Mouse (Mus musculus) MEL (cell line): ENCODE measurements at regions not wholly inside any gene's neighbourhood (a gene's known extent, or its start where the extent isn't known, plus 50 kb on each side); places are given as distances from the start of the nearest gene placed in this dataset.

Experiments
- DNase-seq: peaks from one replicate; pipeline ENCODE4 v3.0.0; 2011; ENCODE audit warnings: low read depth, low spot score
- H3K27ac ChIP-seq: 2 replicates; pipeline ENCODE4 v1.5.1; 2012; ENCODE audit warnings: low read depth, mild to moderate bottlenecking, control low read depth, low read length, moderate library complexity; ENCODE audit not compliant: control insufficient read depth
- H3K27me3 ChIP-seq, 2 experiments: fragments of 150-350 bp in 1 of 2; sonication (generic) in 1 of 2; 2 replicates each; pipeline ENCODE4 v1.6.1; 2012; ENCODE audit warnings: low read length in 2 of 2, mild to moderate bottlenecking in 2 of 2, improper control_type of control experiment in 1 of 2, moderate library complexity in 1 of 2; ENCODE audit not compliant: insufficient read depth in 2 of 2, control insufficient read depth in 1 of 2
- H3K36me3 ChIP-seq, 2 experiments: 2 replicates each; pipeline ENCODE4 v1.6.1; 2012 to 2014; ENCODE audit warnings: low read length in 2 of 2, improper control_type of control experiment in 1 of 2, inconsistent platforms in 1 of 2, mild to moderate bottlenecking in 1 of 2; ENCODE audit not compliant: insufficient read depth in 2 of 2, control insufficient read depth in 1 of 2
- H3K4me1 ChIP-seq, 2 experiments: fragments of 150-350 bp in 1 of 2; sonication (generic) in 1 of 2; 2 replicates each; pipeline ENCODE4 v1.6.1; 2012; ENCODE audit warnings: low read length in 2 of 2, improper control_type of control experiment in 1 of 2, mild to moderate bottlenecking in 1 of 2; ENCODE audit not compliant: insufficient read depth in 2 of 2, control insufficient read depth in 1 of 2
- H3K4me3 ChIP-seq, 2 experiments: fragments of 150-350 bp in 1 of 2; sonication (generic) in 1 of 2; 2 replicates each; pipeline ENCODE4 v1.5.1; 2012; ENCODE audit warnings: low read depth in 2 of 2, low read length in 2 of 2, mild to moderate bottlenecking in 2 of 2, moderate library complexity in 2 of 2, control low read depth in 1 of 2, improper control_type of control experiment in 1 of 2; ENCODE audit not compliant: control insufficient read depth in 1 of 2, insufficient read depth in 1 of 2
- H3K79me2 ChIP-seq: 2 replicates; pipeline ENCODE4 v1.6.1; 2012; ENCODE audit warnings: mild to moderate bottlenecking, low read length, moderate library complexity; ENCODE audit not compliant: control insufficient read depth, poor library complexity, insufficient read depth
- H3K9ac ChIP-seq: 2 replicates; pipeline ENCODE4 v1.6.1; 2012; ENCODE audit warnings: low read depth, mild to moderate bottlenecking, control low read depth, low read length, moderate library complexity; ENCODE audit not compliant: control insufficient read depth, poor library complexity, severe bottlenecking
- H3K9me3 ChIP-seq: fragments of 150-350 bp; sonication (generic); replicated peaks from 2 replicates; pipeline ENCODE4 v1.6.1; 2012; ENCODE audit warnings: mild to moderate bottlenecking, low read length, improper control_type of control experiment, moderate library complexity; ENCODE audit not compliant: insufficient read depth
- BHLHE40 ChIP-seq: IDR thresholded peaks from 2 replicates; pipeline ENCODE4 v1.6.1; 2012; ENCODE audit warnings: low read depth, mild to moderate bottlenecking, inconsistent platforms, low read length, improper control_type of control experiment, borderline replicate concordance
- CHD1 ChIP-seq: IDR thresholded peaks from 2 replicates; pipeline ENCODE4 v1.6.1; 2012; ENCODE audit warnings: low read depth, mild to moderate bottlenecking, inconsistent platforms, low read length, improper control_type of control experiment
- CTCF ChIP-seq, 3 experiments: IDR thresholded peaks in 2 of 3; conservative IDR thresholded peaks in 1 of 3; 2 replicates each; pipeline ENCODE4 v1.5.1; 2011 to 2012; ENCODE audit warnings: low read length in 3 of 3, low read depth in 2 of 3, mild to moderate bottlenecking in 2 of 3, improper control_type of control experiment in 1 of 3, inconsistent platforms in 1 of 3, mixed read lengths in 1 of 3, moderate library complexity in 1 of 3; ENCODE audit not compliant: control insufficient read depth in 1 of 3, insufficient read depth in 1 of 3, poor library complexity in 1 of 3, severe bottlenecking in 1 of 3
- EP300 ChIP-seq, 2 experiments: IDR thresholded peaks; 2 replicates each; pipeline ENCODE4 v1.6.1; 2011; ENCODE audit warnings: improper control_type of control experiment in 2 of 2, low read length in 2 of 2, low read depth in 1 of 2, mild to moderate bottlenecking in 1 of 2
- GABPA ChIP-seq: IDR thresholded peaks from 2 replicates; pipeline ENCODE4 v1.6.1; 2012; ENCODE audit warnings: low read depth, mild to moderate bottlenecking, inconsistent platforms, low read length, improper control_type of control experiment, moderate library complexity
- GATA1 ChIP-seq: IDR thresholded peaks from 2 replicates; pipeline ENCODE4 v1.6.1; 2011; ENCODE audit warnings: low read depth, low read length, improper control_type of control experiment
- HCFC1 ChIP-seq: IDR thresholded peaks from 2 replicates; pipeline ENCODE4 v1.6.1; 2012; ENCODE audit warnings: low read depth, mild to moderate bottlenecking, inconsistent platforms, low read length, improper control_type of control experiment, moderate library complexity
- JUND ChIP-seq: IDR thresholded peaks from 2 replicates; pipeline ENCODE4 v1.6.1; 2011; ENCODE audit warnings: low read depth, mild to moderate bottlenecking, improper control_type of control experiment, low read length
- MAX ChIP-seq: IDR thresholded peaks from 2 replicates; pipeline ENCODE4 v1.6.1; 2011; ENCODE audit warnings: low read length, improper control_type of control experiment
- MEF2A ChIP-seq: IDR thresholded peaks from 2 replicates; pipeline ENCODE4 v1.6.1; 2014; ENCODE audit warnings: low read depth, mild to moderate bottlenecking, inconsistent platforms, low read length, improper control_type of control experiment; ENCODE audit not compliant: poor library complexity, insufficient replicate concordance, severe bottlenecking; ENCODE audit errors: extremely low read depth
- NELFE ChIP-seq: IDR thresholded peaks from 2 replicates; pipeline ENCODE4 v1.6.1; 2011; ENCODE audit warnings: low read depth, low read length, improper control_type of control experiment
- NRF1 ChIP-seq: IDR thresholded peaks from 2 replicates; pipeline ENCODE4 v1.6.1; 2014; ENCODE audit warnings: low read depth, mild to moderate bottlenecking, inconsistent platforms, low read length, improper control_type of control experiment, moderate library complexity; ENCODE audit not compliant: poor library complexity, insufficient read depth, severe bottlenecking
- POLR2AphosphoS5 ChIP-seq: IDR thresholded peaks from 2 replicates; pipeline ENCODE4 v1.6.1; 2012; ENCODE audit warnings: low read depth, borderline replicate concordance, mild to moderate bottlenecking, inconsistent platforms, low read length, moderate library complexity, mixed read lengths
- RAD21 ChIP-seq: IDR thresholded peaks from 2 replicates; pipeline ENCODE4 v1.6.1; 2011; ENCODE audit warnings: mild to moderate bottlenecking, low read depth, low read length, improper control_type of control experiment
- RCOR1 ChIP-seq: IDR thresholded peaks from 2 replicates; pipeline ENCODE4 v1.6.1; 2012; ENCODE audit warnings: low read depth, mild to moderate bottlenecking, inconsistent platforms, low read length, improper control_type of control experiment
- SIN3A ChIP-seq: IDR thresholded peaks from 2 replicates; pipeline ENCODE4 v1.6.1; 2012; ENCODE audit warnings: low read length, improper control_type of control experiment, inconsistent platforms
- SMC3 ChIP-seq: IDR thresholded peaks from 2 replicates; pipeline ENCODE4 v1.6.1; 2011; ENCODE audit warnings: low read depth, low read length, improper control_type of control experiment
- USF2 ChIP-seq, 2 experiments: IDR thresholded peaks; 2 replicates each; pipeline ENCODE4 v1.6.1; 2011 to 2012; ENCODE audit warnings: improper control_type of control experiment in 2 of 2, low read length in 2 of 2, borderline replicate concordance in 1 of 2, inconsistent platforms in 1 of 2, low read depth in 1 of 2, mild to moderate bottlenecking in 1 of 2; ENCODE audit not compliant: insufficient read depth in 1 of 2
- ZC3H11A ChIP-seq: IDR thresholded peaks from 2 replicates; pipeline ENCODE4 v1.6.1; 2012; ENCODE audit warnings: low read depth, mild to moderate bottlenecking, inconsistent platforms, low read length, improper control_type of control experiment
- ZMIZ1 ChIP-seq: IDR thresholded peaks from 2 replicates; pipeline ENCODE4 v1.6.1; 2012; ENCODE audit warnings: low read depth, mild to moderate bottlenecking, inconsistent platforms, low read length, improper control_type of control experiment, moderate library complexity
- ZNF384 ChIP-seq: IDR thresholded peaks from 2 replicates; pipeline ENCODE4 v1.6.1; 2012; ENCODE audit warnings: low read depth, mild to moderate bottlenecking, inconsistent platforms, low read length, improper control_type of control experiment

GRCm38 (mm10) chr4:7247244-7247643, 991.6 kb downstream of the Car8 start:
- Histone ChIP-seq H3K9me3 (no peaks in the 10 kb centered on the region), H3K79me2 (no peaks in the 10 kb centered on the region), H3K4me1 (no peaks in the 10 kb centered on the region), H3K36me3 (no peaks in the 10 kb centered on the region), H3K9ac (no peak overlapping the region), H3K27ac (no peak overlapping the region), H3K27me3 (no peaks in the 10 kb centered on the region), H3K4me3 (no peak overlapping the region)
- no peak for DNase-seq
- TF ChIP-seq SIN3A = no peak
- no peak for TF ChIP-seq GATA1
- TF ChIP-seq MAX = no peak
- TF ChIP-seq EP300 (IDR thresholded peaks at IDR 0.05; ENCODE audit: low read depth in 1 of 2, low read length in 2 of 2) = no peak
- no peak for TF ChIP-seq ZC3H11A
- TF ChIP-seq JUND = no peak
- no peak for TF ChIP-seq ZNF384
- no peak for TF ChIP-seq CTCF (IDR thresholded peaks at IDR 0.05 in 2 of 3, conservative IDR thresholded peaks at IDR 0.05 in 1 of 3; ENCODE audit: control insufficient read depth in 1 of 3, insufficient read depth in 1 of 3, low read depth in 2 of 3, low read length in 3 of 3, poor library complexity in 1 of 3, severe bottlenecking in 1 of 3)
- no peak for TF ChIP-seq CHD1
- TF ChIP-seq RCOR1 = no peak
- TF ChIP-seq NELFE = no peak
- no peak for TF ChIP-seq BHLHE40
- no peak for TF ChIP-seq GABPA
- no peak for TF ChIP-seq USF2 (IDR thresholded peaks at IDR 0.05; ENCODE audit: borderline replicate concordance in 1 of 2, insufficient read depth in 1 of 2, low read depth in 1 of 2, low read length in 2 of 2)
- no peak for TF ChIP-seq ZMIZ1

- TF ChIP-seq EP300 (IDR thresholded peaks at IDR 0.05; ENCODE audit: low read depth in 1 of 2, low read length in 2 of 2) (no peak), CHD1 (no peak), SMC3 (no peak), POLR2AphosphoS5 (no peak), MEF2A (no peak), HCFC1 (no peak), CTCF (IDR thresholded peaks at IDR 0.05 in 2 of 3, conservative IDR thresholded peaks at IDR 0.05 in 1 of 3; ENCODE audit: control insufficient read depth in 1 of 3, insufficient read depth in 1 of 3, low read depth in 2 of 3, low read length in 3 of 3, poor library complexity in 1 of 3, severe bottlenecking in 1 of 3) (no peak), USF2 (IDR thresholded peaks at IDR 0.05; ENCODE audit: borderline replicate concordance in 1 of 2, insufficient read depth in 1 of 2, low read depth in 1 of 2, low read length in 2 of 2) (no peak), RAD21 (no peak), NRF1 (no peak), ZMIZ1 (no peak)
- Histone ChIP-seq H3K36me3 (no peaks in the 10 kb centered on the region), H3K9ac (no peak overlapping the region), H3K27me3 (no peaks in the 10 kb centered on the region), H3K9me3 (no peaks in the 10 kb centered on the region), H3K79me2 (no peaks in the 10 kb centered on the region), H3K27ac (no peak overlapping the region), H3K4me3 (no peak overlapping the region), H3K4me1 (no peaks in the 10 kb centered on the region)
- DNase-seq = no peak
These were observed 992.0 kb downstream of the Car8 start for GRCm38 (mm10) chr4:7246828-7247227.
